Mouse (Mus musculus): ENCODE results near the gene Gm45062.

DNA sequence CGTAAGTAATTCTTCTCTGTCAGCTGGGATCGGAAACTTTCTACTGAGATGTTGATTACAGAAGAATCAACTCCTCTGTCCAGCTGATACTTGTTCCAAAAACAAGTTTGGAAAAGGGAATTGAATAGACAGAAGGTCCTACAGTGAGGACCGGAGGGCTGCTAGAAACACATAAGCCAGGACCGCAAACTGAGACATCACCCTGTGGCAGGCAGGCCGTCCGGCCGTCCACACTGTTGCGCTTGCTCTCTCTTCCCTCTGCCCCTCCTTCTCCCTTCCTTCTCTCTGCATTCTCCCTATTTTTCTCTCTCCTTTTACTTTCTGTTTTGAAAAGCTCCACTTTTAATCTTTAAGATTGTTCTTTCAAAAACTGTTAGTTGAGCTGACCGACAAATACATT is 332.4 kb downstream of the Gm45062 start:
- TF ChIP-seq POLR2A (IDR thresholded peaks at IDR 0.05; ENCODE audit: low read depth, low read length) (no peak), CTCF (IDR thresholded peaks at IDR 0.05; ENCODE audit: extremely low read depth, insufficient read depth, insufficient read length, insufficient replicate concordance) (no peak)

Measured in spleen, adult 2 months (tissue).